Mouse (Mus musculus) spleen, adult 2 months (tissue): ENCODE results near the gene Gm20388. TPM values are rescaled to one million over a fixed set of nuclear protein-coding genes. Genes with fewer than 3 reads are reported as not detected.

Source experiments
- DNase-seq, 2 experiments: peaks; one replicate each; pipeline versions ENCODE4 v3.0.0 to v3.0.0-alpha.2; 2012 to 2021; ENCODE audit warnings: low spot score in 2 of 2, low read depth in 1 of 2
- H3K27ac ChIP-seq: fragments of 200-500 bp; 2 replicates; pipeline ENCODE4 v1.5.1; 2012; ENCODE audit warnings: low read length, inconsistent platforms; ENCODE audit not compliant: insufficient read depth
- H3K27me3 ChIP-seq: fragments of 200-500 bp; 2 replicates; pipeline ENCODE4 v1.6.1; 2012; ENCODE audit warnings: mild to moderate bottlenecking, moderate library complexity, low read length, inconsistent platforms; ENCODE audit not compliant: control insufficient read depth, insufficient read depth
- H3K36me3 ChIP-seq: fragments of 200-500 bp; 2 replicates; pipeline ENCODE4 v1.6.1; 2012; ENCODE audit warnings: mild to moderate bottlenecking, low read length, inconsistent platforms; ENCODE audit not compliant: control insufficient read depth, insufficient read depth
- H3K4me1 ChIP-seq: fragments of 200-500 bp; 2 replicates; pipeline ENCODE4 v1.6.1; 2011; ENCODE audit warnings: inconsistent platforms; ENCODE audit not compliant: control insufficient read depth, insufficient read depth, insufficient read length
- H3K4me3 ChIP-seq: fragments of 200-500 bp; 2 replicates; pipeline ENCODE4 v1.5.1; 2011; ENCODE audit warnings: mild to moderate bottlenecking, inconsistent platforms; ENCODE audit not compliant: insufficient read depth, insufficient read length; ENCODE audit errors: extremely low read depth
- CTCF ChIP-seq: fragments of 200-500 bp; IDR thresholded peaks from 2 replicates; pipeline ENCODE4 v1.5.1; 2011; ENCODE audit warnings: mild to moderate bottlenecking, inconsistent platforms; ENCODE audit not compliant: insufficient read depth, insufficient read length, insufficient replicate concordance; ENCODE audit errors: extremely low read depth
- POLR2A ChIP-seq: fragments of 200-500 bp; IDR thresholded peaks from 2 replicates; pipeline ENCODE4 v1.6.1; 2011; ENCODE audit warnings: low read depth, low read length, inconsistent platforms
- WGBS: fragments of 180-500 bp; shearing (Covaris S2); methylation state at CpG from one replicate; pipeline ENCODE4 v1.1.7; 2018; 5-methylcytosine and 5-hydroxymethylcytosine counted together
- polyA plus RNA-seq: library from polyadenylated mRNA; depleted of rRNA; stranded (reverse); fragments of >200 nt; gene quantifications from 2 replicates; pipeline ENCODE4 v1.2.3, GENCODE M21; 2012

Gene Gm20388
- polyA plus RNA-seq, 1 experiment: 26.1 TPM

- whole genome bisulfite sequencing: 97% methylated on average over 5 of the region's 5 CpGs
- Histone ChIP-seq H3K27me3 (no peaks in the 10 kb centered on the region), H3K36me3 (peaks cover 20% of the 10 kb centered on the region), H3K4me3 (no peak overlapping the region), H3K27ac (no peak overlapping the region), H3K4me1 (no peaks in the 10 kb centered on the region)
- no peak for DNase-seq
- TF ChIP-seq CTCF: no peak
- no peak for TF ChIP-seq POLR2A
These were observed 1894.2 kb downstream of the Gm20388 start for GRCm38 (mm10) chr8:121804829-121805228.

GRCm38 (mm10) chr8:121806126-121806525 lies 1895.5 kb downstream of the Gm20388 start:
- no peak overlapping the region for H3K27ac ChIP-seq
- no peak for TF ChIP-seq POLR2A
- no peaks in the 10 kb centered on the region for H3K4me1 ChIP-seq
- H3K27me3 ChIP-seq: no peaks in the 10 kb centered on the region
- no peak for DNase-seq
- 91% methylated on average over 13 of the region's 13 CpGs for WGBS
- peaks cover 18% of the 10 kb centered on the region for H3K36me3 ChIP-seq
- no peak overlapping the region for H3K4me3 ChIP-seq

GRCm38 (mm10) chr8:121808032-121808431 lies 1897.4 kb downstream of the Gm20388 start:
- H3K36me3 ChIP-seq: peaks cover 18% of the 10 kb centered on the region
- no peak for DNase-seq
- no peaks in the 10 kb centered on the region for H3K4me1 ChIP-seq
- no peak overlapping the region for H3K4me3 ChIP-seq
- H3K27me3 ChIP-seq: no peaks in the 10 kb centered on the region
- no peak overlapping the region for H3K27ac ChIP-seq
- WGBS: 91% methylated on average over 11 of the region's 11 CpGs
- TF ChIP-seq CTCF: no peak
- TF ChIP-seq POLR2A: no peak

GRCm38 (mm10) chr8:121809524-121810155 lies 1899.0 kb downstream of the Gm20388 start:
- DNase-seq: no peak
- TF ChIP-seq CTCF (no peak), POLR2A (no peak)
- WGBS: 94% methylated on average over 11 of the region's 11 CpGs

GRCm38 (mm10) chr8:121811502-121811901 lies 1900.9 kb downstream of the Gm20388 start:
- Histone ChIP-seq H3K27me3 (no peaks in the 10 kb centered on the region), H3K4me1 (no peaks in the 10 kb centered on the region), H3K27ac (no peak overlapping the region), H3K4me3 (no peak overlapping the region), H3K36me3 (peaks cover 5% of the 10 kb centered on the region; the same call in 1 of the 2 replicates)
- TF ChIP-seq CTCF (no peak), POLR2A (no peak)
- WGBS: 86% methylated on average over 3 of the region's 3 CpGs
- DNase-seq: no peak

More at GRCm38 (mm10) chr8:121809524-121810155, 1899.0 kb downstream of the Gm20388 start:
- peaks cover 16% of the 10 kb centered on the region for H3K36me3 ChIP-seq
- H3K4me3 ChIP-seq: no peak overlapping the region
- no peaks in the 10 kb centered on the region for H3K27me3 ChIP-seq
- H3K27ac ChIP-seq: no peak overlapping the region
- no peaks in the 10 kb centered on the region for H3K4me1 ChIP-seq

GRCm38 (mm10) chr8:121811931-121812570 lies 1901.4 kb downstream of the Gm20388 start:
- H3K4me3 ChIP-seq: no peak overlapping the region
- 91% methylated on average over 12 of the region's 12 CpGs for WGBS
- peaks cover 5% of the 10 kb centered on the region; the same call in 1 of the 2 replicates for H3K36me3 ChIP-seq
- no peak for DNase-seq
- TF ChIP-seq POLR2A: no peak
- TF ChIP-seq CTCF: no peak
- H3K27ac ChIP-seq: no peak overlapping the region
- H3K4me1 ChIP-seq: no peaks in the 10 kb centered on the region
- H3K27me3 ChIP-seq: no peaks in the 10 kb centered on the region

GRCm38 (mm10) chr8:121818226-121818625 lies 1907.6 kb downstream of the Gm20388 start:
- H3K4me1 ChIP-seq: no peaks in the 10 kb centered on the region
- TF ChIP-seq POLR2A: no peak
- H3K4me3 ChIP-seq: no peak overlapping the region
- 90% methylated on average over 7 of the region's 7 CpGs for WGBS
- no peak overlapping the region for H3K27ac ChIP-seq
- no peak for DNase-seq
- H3K36me3 ChIP-seq: peaks cover 12% of the 10 kb centered on the region
- H3K27me3 ChIP-seq: no peaks in the 10 kb centered on the region
